In genomic region chr16:58299495-58299894, GRCm38 (mm10) we compare ENCODE assay signal across 9 mouse cellular contexts.
DNase-seq lines count a peak whose midpoint lies in the region; ATAC-seq and TF ChIP-seq lines count a peak whose summit lies in the region.
"Had no signal": no experiment of that assay in that cellular context is flagged by ENCODE, and none has a peak within 500 bp of the region (broad histone marks: within the 10 kb centered on the region; RNA-seq: fewer than 3 reads in every experiment).

No protein-coding gene starts in this region.

- H3K4me3 ChIP-seq in forebrain, embryonic 14.5 days (ENCODE audit: low read depth, low read length): no peak overlapping the region
- no peak overlapping the region for H3K4me3 ChIP-seq in liver, postnatal 0 days (ENCODE audit: low read depth, low read length)
- H3K4me3 ChIP-seq: lung, embryonic 15.5 days had no signal

- H3K4me1 ChIP-seq in forebrain, embryonic 14.5 days (ENCODE audit: control insufficient read depth, insufficient read depth, low read length): no peaks in the 10 kb centered on the region
- H3K4me1 ChIP-seq in liver, postnatal 0 days (ENCODE audit: insufficient read depth): no peaks in the 10 kb centered on the region
- H3K4me1 ChIP-seq: lung, embryonic 15.5 days had no signal

- peak; percentile 55 for DNase-seq in Muller cell, postnatal 12 days (ENCODE audit: inconsistent ontology term)
- DNase-seq in cerebellum, adult 11 months: peak; percentile 4
- DNase-seq in forebrain, embryonic 14.5 days (ENCODE audit: low spot score): peak; percentile 80
- peak; percentile 62 for DNase-seq in layer of hippocampus, adult 11-12 months (ENCODE audit: low spot score)
- peak; percentile 43 for DNase-seq in liver, postnatal 0 days
- peak; percentile 18 for DNase-seq in ovary, postnatal 10 days (ENCODE audit: low spot score)
- DNase-seq in T-cell, adult 2 months (ENCODE audit: low spot score): no peak

- H3K27me3 ChIP-seq in forebrain, embryonic 14.5 days (replicated peaks; ENCODE audit: control insufficient read depth, insufficient read depth, low read length): no peaks in the 10 kb centered on the region
- 0 out of 2 replicates have a peak, but pooled peaks cover 2% of the 10 kb centered on the region for H3K27me3 ChIP-seq in liver, postnatal 0 days (ENCODE audit: insufficient read depth, low read length)
- H3K27me3 ChIP-seq: lung, embryonic 15.5 days had no signal

- H3K4me2 ChIP-seq in forebrain, embryonic 14.5 days (ENCODE audit: low read length): no peak overlapping the region
- H3K4me2 ChIP-seq in liver, postnatal 0 days (ENCODE audit: low read depth, low read length): no peak overlapping the region
- H3K4me2 ChIP-seq: lung, embryonic 15.5 days had no signal

- H3K9ac ChIP-seq in forebrain, embryonic 14.5 days (ENCODE audit: low read length): no peak overlapping the region
- H3K9ac ChIP-seq in liver, postnatal 0 days (replicated peaks): no peak overlapping the region
- H3K9ac ChIP-seq: lung, embryonic 15.5 days had no signal

- H3K36me3 ChIP-seq in forebrain, embryonic 14.5 days (ENCODE audit: control insufficient read depth, insufficient read depth, low read length): no peaks in the 10 kb centered on the region
- H3K36me3 ChIP-seq in liver, postnatal 0 days (replicated peaks; ENCODE audit: insufficient read depth, low read length): no peaks in the 10 kb centered on the region
- H3K36me3 ChIP-seq: lung, embryonic 15.5 days had no signal

- TF ChIP-seq EP300 in liver, postnatal 0 days (IDR thresholded peaks at IDR 0.05; ENCODE audit: low read depth): no peak

- ATAC-seq in forebrain, embryonic 14.5 days: peak; percentile 87
- ATAC-seq in hematopoietic stem cell, adult 5-6 weeks (replicated peaks in 1 of 2; ENCODE audit: insufficient read depth in 1 of 2, low FRiP score in 2 of 2, low TSS enrichment in 1 of 2, low read depth in 1 of 2, poor library complexity in 2 of 2, severe bottlenecking in 2 of 2): peak; percentile 73 to 85
- ATAC-seq in liver, postnatal 0 days: peak; percentile 49

- no peak overlapping the region for H3K27ac ChIP-seq in forebrain, embryonic 14.5 days (ENCODE audit: low read depth, low read length)
- no peak overlapping the region for H3K27ac ChIP-seq in liver, postnatal 0 days (ENCODE audit: low read depth)
- H3K27ac ChIP-seq: lung, embryonic 15.5 days had no signal

- 13% methylated on average over 4 of the region's 4 CpGs for WGBS in forebrain, embryonic 14.5 days
- 17% methylated on average over 4 of the region's 4 CpGs for WGBS in liver, postnatal 0 days (ENCODE audit: insufficient replicate concordance)

- H3K9me3 ChIP-seq in forebrain, embryonic 14.5 days (replicated peaks; ENCODE audit: control insufficient read depth, low read length): no peaks in the 10 kb centered on the region
- H3K9me3 ChIP-seq in liver, postnatal 0 days (ENCODE audit: low read length): no peaks in the 10 kb centered on the region
- H3K9me3 ChIP-seq: lung, embryonic 15.5 days had no signal

- peak; percentile 84 for TF ChIP-seq CTCF in liver, postnatal 0 days (IDR thresholded peaks at IDR 0.05; ENCODE audit: low read depth)
